Mouse (Mus musculus): Measurements from ENCODE around the gene Ebf4. TPM values are rescaled to one million over a fixed set of nuclear protein-coding genes. Genes with fewer than 3 reads are reported as not detected.
A peak's percentile ranks its signal among the peaks of the same experiment; 100 is the strongest.

Gene Ebf4
- polyA plus RNA-seq, 1 experiment from 2014 or later, result 4.3 TPM

GRCm38 (mm10) chr2:130397186-130397985 lies 102.4 kb downstream of the Ebf4 start, which contains the start of gene Cpxm1:
TSS of gene Cpxm1 (minus strand) at chr2:130397574.
- WGBS, result under 1% methylated on average over 42 of the region's 53 CpGs

GRCm38 (mm10) chr2:130398091-130398490 lies 103.1 kb downstream of the Ebf4 start:
- ATAC-seq (ENCODE audit: low read depth), result no peak
- peaks cover 19% of the 10 kb centered on the region for H3K4me1 ChIP-seq (replicated peaks)
- H3K9ac ChIP-seq, result 0 out of 2 replicates have a peak overlapping the region, but pooled peaks have one; percentile 81
- peak overlapping the region; percentile 74 for H3K4me2 ChIP-seq
- WGBS, result 14% methylated on average over 14 of the region's 14 CpGs
- no peaks in the 10 kb centered on the region for H3K9me3 ChIP-seq
- no peak overlapping the region for H3K27ac ChIP-seq (replicated peaks)
- peaks cover 22% of the 10 kb centered on the region for H3K27me3 ChIP-seq
- H3K4me3 ChIP-seq, result peak overlapping the region; percentile 58
- peaks cover 8% of the 10 kb centered on the region; the same call in 1 of the 2 replicates for H3K36me3 ChIP-seq

More at GRCm38 (mm10) chr2:130397186-130397985, 102.4 kb downstream of the Ebf4 start, which contains the start of gene Cpxm1:
- no peaks in the 10 kb centered on the region for H3K9me3 ChIP-seq
- peak; percentile 89 for ATAC-seq (ENCODE audit: low read depth)
- H3K4me2 ChIP-seq, result peak within 1 kb of the TSS; percentile 74
- peak within 1 kb of the TSS; percentile 58 for H3K4me3 ChIP-seq
- peaks cover 22% of the 10 kb centered on the region for H3K27me3 ChIP-seq
- H3K9ac ChIP-seq, result peak within 1 kb of the TSS; percentile 81
- peaks cover 19% of the 10 kb centered on the region for H3K4me1 ChIP-seq (replicated peaks)
- H3K36me3 ChIP-seq, result peaks cover 12% of the 10 kb centered on the region; the same call in 1 of the 2 replicates
- H3K27ac ChIP-seq (replicated peaks), result peak within 1 kb of the TSS; percentile 38; the same call in 1 of the 2 replicates

GRCm38 (mm10) chr2:130400046-130400445 lies 105.1 kb downstream of the Ebf4 start:
- no peak for ATAC-seq (ENCODE audit: low read depth)
- H3K27me3 ChIP-seq, result peaks cover 22% of the 10 kb centered on the region
- WGBS, result 88% methylated on average over 1 of the region's 1 CpGs

GRCm38 (mm10) chr2:130401891-130402290 lies 106.9 kb downstream of the Ebf4 start:
- WGBS, result 85% methylated on average over 4 of the region's 4 CpGs
- Histone ChIP-seq H3K27me3 (peaks cover 16% of the 10 kb centered on the region), H3K4me1 (replicated peaks) (peaks cover 14% of the 10 kb centered on the region), H3K4me2 (no peak overlapping the region), H3K27ac (replicated peaks) (no peak overlapping the region), H3K4me3 (no peak overlapping the region), H3K36me3 (no peaks in the 10 kb centered on the region), H3K9me3 (no peaks in the 10 kb centered on the region), H3K9ac (no peak overlapping the region)
- no peak for ATAC-seq (ENCODE audit: low read depth)

More at GRCm38 (mm10) chr2:130400046-130400445, 105.1 kb downstream of the Ebf4 start:
- Histone ChIP-seq H3K4me3 (no peak overlapping the region), H3K27ac (replicated peaks) (no peak overlapping the region), H3K4me1 (replicated peaks) (peaks cover 19% of the 10 kb centered on the region), H3K9me3 (no peaks in the 10 kb centered on the region), H3K4me2 (no peak overlapping the region), H3K9ac (no peak overlapping the region), H3K36me3 (0 out of 2 replicates have a peak, but pooled peaks cover 6% of the 10 kb centered on the region)

GRCm38 (mm10) chr2:130404939-130405338 lies 110.0 kb downstream of the Ebf4 start, which contains the start of the genes Gm28372 and 1700020A23Rik:
TSS of gene Gm28372 (plus strand) at chr2:130405239.
TSS of gene 1700020A23Rik (plus strand) at chr2:130405259.
- 97% methylated on average over 1 of the region's 1 CpGs for WGBS

GRCm38 (mm10) chr2:130406178-130406577 lies 111.2 kb downstream of the Ebf4 start, which contains the start of gene Tmem239:
TSS of gene Tmem239 (plus strand) at chr2:130406478.
- H3K9ac ChIP-seq, result no peak within 1 kb of the TSS
- ATAC-seq (ENCODE audit: low read depth), result no peak
- peaks cover under 1% of the 10 kb centered on the region; the same call in 1 of the 2 replicates for H3K4me1 ChIP-seq (replicated peaks)
- H3K9me3 ChIP-seq, result no peaks in the 10 kb centered on the region
- no peaks in the 10 kb centered on the region for H3K36me3 ChIP-seq
- no peak within 1 kb of the TSS for H3K27ac ChIP-seq (replicated peaks)
- no peaks in the 10 kb centered on the region for H3K27me3 ChIP-seq
- WGBS, result 71% methylated on average over 2 of the region's 2 CpGs
- no peak within 1 kb of the TSS for H3K4me2 ChIP-seq
- no peak within 1 kb of the TSS for H3K4me3 ChIP-seq

More at GRCm38 (mm10) chr2:130404939-130405338, 110.0 kb downstream of the Ebf4 start, which contains the start of the genes Gm28372 and 1700020A23Rik:
- Histone ChIP-seq H3K4me1 (replicated peaks) (no peaks in the 10 kb centered on the region; the same call in 1 of the 2 replicates), H3K36me3 (no peaks in the 10 kb centered on the region), H3K4me3 (no peak within 1 kb of the TSS), H3K9ac (no peak within 1 kb of the TSS), H3K27me3 (no peaks in the 10 kb centered on the region), H3K27ac (replicated peaks) (no peak within 1 kb of the TSS), H3K9me3 (no peaks in the 10 kb centered on the region), H3K4me2 (no peak within 1 kb of the TSS)
- no peak for ATAC-seq (ENCODE audit: low read depth)

GRCm38 (mm10) chr2:130408194-130408593 lies 113.2 kb downstream of the Ebf4 start:
- Histone ChIP-seq H3K9ac (no peak overlapping the region), H3K27me3 (no peaks in the 10 kb centered on the region), H3K27ac (replicated peaks) (no peak overlapping the region), H3K9me3 (no peaks in the 10 kb centered on the region), H3K4me2 (no peak overlapping the region), H3K4me3 (no peak overlapping the region), H3K36me3 (no peaks in the 10 kb centered on the region), H3K4me1 (replicated peaks) (peaks cover 5% of the 10 kb centered on the region)
- ATAC-seq (ENCODE audit: low read depth), result no peak
- WGBS, result 26% methylated on average over 6 of the region's 6 CpGs

- H3K4me2 ChIP-seq, result no peak overlapping the region
- peak; percentile 80; the same call in 1 of the 2 replicates for ATAC-seq (ENCODE audit: low read depth)
- H3K36me3 ChIP-seq, result no peaks in the 10 kb centered on the region
- H3K9ac ChIP-seq, result no peak overlapping the region
- WGBS, result 38% methylated on average over 16 of the region's 16 CpGs
- no peaks in the 10 kb centered on the region for H3K9me3 ChIP-seq
- no peaks in the 10 kb centered on the region for H3K27me3 ChIP-seq
- no peak overlapping the region for H3K27ac ChIP-seq (replicated peaks)
- H3K4me1 ChIP-seq (replicated peaks), result peaks cover 5% of the 10 kb centered on the region
- no peak overlapping the region for H3K4me3 ChIP-seq
Observed at GRCm38 (mm10) chr2:130411558-130412495, 116.9 kb downstream of the Ebf4 start.

GRCm38 (mm10) chr2:130412775-130413174 lies 117.8 kb downstream of the Ebf4 start:
- no peaks in the 10 kb centered on the region for H3K9me3 ChIP-seq
- H3K4me3 ChIP-seq, result no peak overlapping the region
- no peak overlapping the region for H3K27ac ChIP-seq (replicated peaks)
- peaks cover 5% of the 10 kb centered on the region for H3K4me1 ChIP-seq (replicated peaks)
- H3K9ac ChIP-seq, result no peak overlapping the region
- no peaks in the 10 kb centered on the region for H3K36me3 ChIP-seq
- no peaks in the 10 kb centered on the region for H3K27me3 ChIP-seq
- ATAC-seq (ENCODE audit: low read depth), result no peak
- H3K4me2 ChIP-seq, result no peak overlapping the region
- WGBS, result 80% methylated on average over 3 of the region's 3 CpGs

GRCm38 (mm10) chr2:130414094-130414856 lies 119.3 kb downstream of the Ebf4 start:
- peaks cover 9% of the 10 kb centered on the region for H3K36me3 ChIP-seq
- peaks cover 5% of the 10 kb centered on the region for H3K4me1 ChIP-seq (replicated peaks)
- H3K9me3 ChIP-seq, result no peaks in the 10 kb centered on the region
- no peak overlapping the region for H3K9ac ChIP-seq
- H3K27ac ChIP-seq (replicated peaks), result no peak overlapping the region
- no peaks in the 10 kb centered on the region for H3K27me3 ChIP-seq
- WGBS, result 79% methylated on average over 6 of the region's 6 CpGs
- H3K4me2 ChIP-seq, result no peak overlapping the region
- H3K4me3 ChIP-seq, result no peak overlapping the region
- no peak for ATAC-seq (ENCODE audit: low read depth)

All from neural tube, embryonic 13.5 days (tissue).